Mouse (Mus musculus) midbrain, embryonic 15.5 days (tissue): ENCODE results near the gene Flrt1. TPM values are rescaled to one million over a fixed set of nuclear protein-coding genes. Genes with fewer than 3 reads are reported as not detected.

Source experiments
- ATAC-seq: fragments of 200-750 bp; cut with Nextera tagmentation; replicated peaks from 2 replicates; pipeline ENCODE4 v1.8.0; 2017; ENCODE audit warnings: moderate TSS enrichment
- H3K27ac ChIP-seq: fragments of 300-500 bp; sonication (generic); 2 replicates; pipeline ENCODE4 v1.5.1; 2015; ENCODE audit warnings: mild to moderate bottlenecking, inconsistent platforms
- H3K27me3 ChIP-seq: fragments of 300-500 bp; sonication (generic); replicated peaks from 2 replicates; pipeline ENCODE4 v1.6.1; 2015; ENCODE audit warnings: inconsistent platforms
- H3K36me3 ChIP-seq: fragments of 300-500 bp; sonication (generic); replicated peaks from 2 replicates; pipeline ENCODE4 v1.6.1; 2015; ENCODE audit warnings: inconsistent platforms
- H3K4me1 ChIP-seq: fragments of 300-500 bp; sonication (generic); 2 replicates; pipeline ENCODE4 v1.6.1; 2015; ENCODE audit warnings: inconsistent platforms
- H3K4me2 ChIP-seq: fragments of 300-500 bp; sonication (generic); 2 replicates; pipeline ENCODE4 v1.6.1; 2015; ENCODE audit warnings: inconsistent platforms, mild to moderate bottlenecking, moderate library complexity
- H3K4me3 ChIP-seq: fragments of 300-500 bp; sonication (generic); 2 replicates; pipeline ENCODE4 v1.5.1; 2015; ENCODE audit warnings: mild to moderate bottlenecking, inconsistent platforms
- H3K9ac ChIP-seq: fragments of 300-500 bp; sonication (generic); 2 replicates; pipeline ENCODE4 v1.6.1; 2015; ENCODE audit warnings: mild to moderate bottlenecking, inconsistent platforms
- H3K9me3 ChIP-seq: fragments of 300-500 bp; sonication (generic); 2 replicates; pipeline ENCODE4 v1.6.1; 2016; ENCODE audit warnings: inconsistent platforms
- WGBS: fragments of 180-500 bp; shearing (Covaris S2); methylation state at CpG from one replicate; pipeline ENCODE4 v1.1.7; 2015; ENCODE audit warnings: mixed read lengths; 5-methylcytosine and 5-hydroxymethylcytosine counted together
- polyA plus RNA-seq: library from polyadenylated mRNA; unstranded; fragments of >200 nt; fragmentation: Nextera tagmentation; extraction: Ambion mirVana; gene quantifications from 2 replicates; pipeline ENCODE4 v1.2.1, GENCODE M21; 2015

Flrt1 gene
- polyA plus RNA-seq, 1 experiment from 2014 or later: 12.5 TPM

DNA sequence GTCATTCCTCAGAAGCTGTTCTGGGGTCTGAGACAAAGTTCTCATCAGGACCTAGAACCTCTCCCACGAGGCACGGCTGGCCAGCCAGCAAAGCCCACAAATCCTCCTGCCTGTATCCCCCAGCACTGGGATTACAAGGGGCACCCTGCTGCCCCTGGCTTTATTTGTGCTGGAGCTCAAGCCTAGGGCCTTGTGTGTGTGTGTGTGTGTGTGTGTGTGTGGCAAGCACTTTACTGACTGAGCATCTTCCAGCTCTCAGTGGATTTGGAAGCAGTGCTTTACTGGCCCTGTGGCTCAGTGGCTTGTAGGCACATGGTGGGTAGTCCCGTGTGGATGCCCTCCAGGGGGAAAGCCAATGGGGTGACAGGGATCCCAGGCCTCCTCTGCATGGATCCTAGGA is 7.1 kb upstream of the Flrt1 start:
- no peaks in the 10 kb centered on the region for H3K27me3 ChIP-seq
- H3K4me3 ChIP-seq: no peak overlapping the region
- H3K4me2 ChIP-seq: no peak overlapping the region
- ATAC-seq: no peak
- peaks cover 61% of the 10 kb centered on the region for H3K4me1 ChIP-seq
- WGBS: 14% methylated on average over 3 of the region's 3 CpGs
- H3K9ac ChIP-seq: no peak overlapping the region
- peak overlapping the region; percentile 54; the same call in 1 of the 2 replicates for H3K27ac ChIP-seq
- H3K9me3 ChIP-seq: no peaks in the 10 kb centered on the region
- H3K36me3 ChIP-seq: no peaks in the 10 kb centered on the region

DNA sequence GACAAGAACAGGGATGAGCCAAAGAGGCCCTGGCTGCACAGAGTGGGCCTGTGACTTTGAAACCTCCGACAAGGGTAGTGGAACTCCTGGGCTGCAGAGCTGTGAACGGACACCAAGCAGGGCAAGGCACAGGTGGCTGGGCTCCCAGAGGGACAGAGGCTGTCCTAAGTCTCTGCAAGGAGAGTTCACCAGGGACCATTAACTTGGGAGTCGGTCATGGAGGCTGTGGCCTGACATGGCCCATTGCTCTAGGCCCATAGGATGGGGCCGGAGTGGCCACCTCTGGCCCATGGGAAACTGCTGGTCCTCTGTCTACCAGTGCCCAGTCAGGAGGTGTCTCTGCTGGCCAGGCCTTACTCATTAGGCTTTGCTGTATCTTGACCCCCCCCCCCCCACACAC is 6.2 kb upstream of the Flrt1 start:
- WGBS: 75% methylated on average over 4 of the region's 4 CpGs
- Histone ChIP-seq H3K4me2 (no peak overlapping the region), H3K4me3 (no peak overlapping the region), H3K9me3 (no peaks in the 10 kb centered on the region), H3K27ac (no peak overlapping the region), H3K4me1 (peaks cover 61% of the 10 kb centered on the region), H3K36me3 (no peaks in the 10 kb centered on the region), H3K9ac (no peak overlapping the region), H3K27me3 (no peaks in the 10 kb centered on the region)
- ATAC-seq: no peak

DNA sequence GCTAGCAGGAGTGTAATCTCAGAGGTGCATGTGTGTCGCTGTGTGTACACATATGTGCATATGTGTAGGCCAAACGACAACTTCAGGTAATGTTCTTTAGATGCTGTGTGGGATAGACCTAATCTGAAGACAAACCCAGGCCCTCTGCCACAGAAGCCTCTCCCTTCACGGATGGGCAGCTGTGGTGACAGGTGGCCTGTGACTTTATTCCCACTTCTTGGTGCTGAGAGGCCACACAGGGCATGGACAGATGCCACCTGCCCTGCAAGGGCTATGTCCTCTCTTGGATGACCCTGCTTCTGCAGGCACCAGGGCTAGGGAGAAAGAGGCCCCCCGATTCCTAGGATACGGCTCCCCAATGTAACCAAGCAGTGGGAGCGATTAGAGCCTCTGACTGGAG is 5.8 kb upstream of the Flrt1 start:
- no peak for ATAC-seq
- Histone ChIP-seq H3K4me1 (peaks cover 57% of the 10 kb centered on the region), H3K4me2 (no peak overlapping the region), H3K9ac (no peak overlapping the region), H3K27ac (no peak overlapping the region), H3K36me3 (no peaks in the 10 kb centered on the region), H3K27me3 (no peaks in the 10 kb centered on the region), H3K4me3 (no peak overlapping the region), H3K9me3 (no peaks in the 10 kb centered on the region)
- 72% methylated on average over 6 of the region's 6 CpGs for WGBS

DNA sequence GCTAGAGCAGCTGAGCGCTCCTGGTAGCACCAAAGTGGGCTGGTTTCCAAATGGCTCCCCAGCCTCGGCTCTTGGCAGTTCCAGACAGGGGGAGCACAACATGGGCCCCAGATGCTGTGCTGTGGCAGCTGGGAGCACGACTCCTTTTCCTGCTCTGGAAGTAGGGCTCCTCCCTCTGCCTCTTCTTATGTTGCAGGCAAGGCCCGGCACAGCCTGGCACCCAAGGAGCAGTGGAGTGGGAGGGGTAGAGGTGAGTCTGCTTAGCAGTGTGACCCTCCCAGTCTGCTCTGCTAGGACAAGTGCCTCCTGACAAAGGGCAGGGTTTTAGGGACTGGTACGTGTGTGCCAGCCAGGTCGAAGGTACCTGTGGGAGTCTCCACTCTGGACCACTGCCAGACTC is 5.3 kb upstream of the Flrt1 start:
- no peak for ATAC-seq
- Histone ChIP-seq H3K4me2 (no peak overlapping the region), H3K27ac (no peak overlapping the region), H3K36me3 (no peaks in the 10 kb centered on the region), H3K4me1 (peaks cover 53% of the 10 kb centered on the region), H3K9me3 (no peaks in the 10 kb centered on the region), H3K4me3 (no peak overlapping the region), H3K27me3 (no peaks in the 10 kb centered on the region), H3K9ac (no peak overlapping the region)
- 39% methylated on average over 6 of the region's 6 CpGs for WGBS

DNA sequence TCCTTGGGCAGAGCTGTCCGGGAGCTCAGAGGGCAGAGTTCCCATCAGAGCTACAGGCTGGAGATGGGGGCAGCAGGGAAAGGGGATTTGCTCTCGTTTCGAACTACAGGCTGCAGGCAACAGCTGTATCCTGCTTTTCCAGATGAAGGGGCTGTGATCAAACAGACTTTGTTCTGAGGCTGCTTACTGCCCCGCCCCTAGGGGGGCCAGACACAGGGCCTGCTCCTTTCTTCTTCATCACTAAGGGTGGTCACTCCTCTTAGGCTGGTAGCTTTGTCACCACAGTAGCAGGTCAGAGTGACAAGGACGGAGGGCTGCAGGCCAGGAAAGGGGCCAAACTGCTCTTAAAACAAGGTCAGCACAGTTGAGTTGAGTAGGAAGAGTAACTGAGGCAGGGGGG is 4.6 kb upstream of the Flrt1 start:
- H3K4me1 ChIP-seq: peaks cover 54% of the 10 kb centered on the region
- no peak overlapping the region for H3K27ac ChIP-seq
- H3K36me3 ChIP-seq: no peaks in the 10 kb centered on the region
- peaks cover 2% of the 10 kb centered on the region; the same call in 1 of the 2 replicates for H3K27me3 ChIP-seq
- no peak overlapping the region for H3K4me2 ChIP-seq
- no peak overlapping the region for H3K4me3 ChIP-seq
- H3K9ac ChIP-seq: no peak overlapping the region
- H3K9me3 ChIP-seq: no peaks in the 10 kb centered on the region
- WGBS: 12% methylated on average over 5 of the region's 5 CpGs
- ATAC-seq: no peak

DNA sequence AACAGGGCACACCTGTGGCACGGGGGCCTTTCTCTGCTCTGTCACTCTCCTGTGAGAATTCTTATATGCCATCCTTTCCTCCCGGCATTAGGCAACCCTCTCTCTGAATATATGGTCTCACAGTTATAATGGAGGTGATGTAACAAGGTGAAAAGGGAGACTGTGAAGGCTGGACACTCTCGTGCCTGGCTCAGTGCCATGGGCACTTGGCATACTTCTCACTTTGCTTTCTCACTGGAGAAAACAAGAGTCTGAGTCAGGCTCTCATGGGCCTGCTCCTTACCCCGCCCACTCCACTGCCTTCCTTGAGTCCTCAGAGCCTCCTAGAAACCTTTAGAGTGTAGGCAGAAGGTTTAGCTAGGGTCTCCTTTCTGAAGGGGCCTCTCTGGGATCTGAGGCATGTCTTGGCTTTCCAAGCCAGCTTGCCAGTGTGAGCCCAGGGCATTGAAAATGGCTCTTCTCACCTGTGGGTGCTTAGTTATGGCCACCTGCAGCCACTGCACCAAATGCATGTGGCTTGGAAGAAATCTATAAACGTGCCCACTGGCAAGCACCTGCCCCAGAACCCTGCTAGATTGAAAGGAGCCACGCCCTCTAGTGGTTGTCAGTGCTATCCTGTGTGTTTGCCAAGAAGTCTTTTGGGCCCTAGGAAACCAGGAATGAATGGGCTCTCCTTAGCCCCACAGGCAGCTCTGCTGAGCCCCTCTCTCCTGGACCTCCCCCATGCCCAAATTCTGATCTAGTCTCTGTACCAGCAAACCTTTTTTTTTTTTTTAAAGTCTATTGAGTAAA is 2.8 kb upstream of the Flrt1 start:
- Histone ChIP-seq H3K4me1 (peaks cover 54% of the 10 kb centered on the region), H3K27me3 (peaks cover 10% of the 10 kb centered on the region; the same call in 1 of the 2 replicates), H3K4me3 (no peak overlapping the region), H3K36me3 (no peaks in the 10 kb centered on the region), H3K9ac (no peak overlapping the region), H3K4me2 (no peak overlapping the region), H3K27ac (no peak overlapping the region), H3K9me3 (no peaks in the 10 kb centered on the region)
- no peak for ATAC-seq
- 53% methylated on average over 6 of the region's 6 CpGs for WGBS

DNA sequence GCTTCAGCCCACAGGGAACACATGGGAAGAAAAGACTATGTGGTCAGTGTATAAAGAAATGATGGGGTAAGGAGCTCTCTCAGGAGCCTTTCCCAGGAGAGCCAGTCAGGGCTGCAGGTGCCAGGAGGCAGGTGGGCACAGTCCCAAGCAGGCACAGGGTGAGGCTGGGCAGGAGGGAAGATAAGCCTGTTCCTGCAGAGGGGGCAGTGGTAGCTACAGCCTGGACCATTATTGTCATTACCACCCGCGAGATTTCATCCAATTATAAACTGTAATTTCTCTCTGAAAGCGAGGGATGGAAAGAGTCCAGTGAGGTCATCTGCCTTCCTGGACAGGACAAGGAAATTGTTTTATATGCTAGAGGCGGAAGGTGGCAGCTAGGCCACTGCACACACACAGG is 1.6 kb upstream of the Flrt1 start:
- H3K4me3 ChIP-seq: no peak overlapping the region
- no peak overlapping the region for H3K27ac ChIP-seq
- H3K27me3 ChIP-seq: peaks cover 10% of the 10 kb centered on the region; the same call in 1 of the 2 replicates
- H3K9ac ChIP-seq: no peak overlapping the region
- peaks cover 54% of the 10 kb centered on the region for H3K4me1 ChIP-seq
- H3K36me3 ChIP-seq: no peaks in the 10 kb centered on the region
- ATAC-seq: no peak
- no peaks in the 10 kb centered on the region for H3K9me3 ChIP-seq
- H3K4me2 ChIP-seq: no peak overlapping the region
- 88% methylated on average over 4 of the region's 4 CpGs for WGBS

DNA sequence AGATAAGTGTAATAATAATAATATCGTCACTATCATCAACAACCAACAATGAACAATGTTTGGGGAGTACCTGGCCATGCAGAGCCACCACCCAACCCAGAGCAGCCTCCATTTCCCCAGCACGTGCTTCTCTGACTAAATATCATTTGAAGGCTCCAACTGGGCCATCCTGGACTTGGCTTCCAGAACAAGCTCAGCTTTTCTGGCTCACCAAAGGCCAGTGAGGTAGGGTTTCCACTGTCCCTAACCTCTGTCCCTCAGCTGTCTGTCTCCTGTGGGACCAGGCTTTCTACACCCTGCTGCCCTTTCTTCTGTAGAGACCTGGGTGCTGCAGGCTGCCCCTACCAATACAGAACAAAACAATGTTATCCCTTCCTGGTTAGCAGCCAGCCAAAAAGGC is 1.0 kb upstream of the Flrt1 start:
- WGBS: 93% methylated on average over 2 of the region's 2 CpGs
- H3K36me3 ChIP-seq: no peaks in the 10 kb centered on the region
- H3K27ac ChIP-seq: no peak overlapping the region
- no peak overlapping the region for H3K4me3 ChIP-seq
- H3K4me1 ChIP-seq: peaks cover 60% of the 10 kb centered on the region
- ATAC-seq: no peak
- H3K27me3 ChIP-seq: peaks cover 10% of the 10 kb centered on the region; the same call in 1 of the 2 replicates
- H3K9me3 ChIP-seq: no peaks in the 10 kb centered on the region
- no peak overlapping the region for H3K4me2 ChIP-seq
- H3K9ac ChIP-seq: no peak overlapping the region

DNA sequence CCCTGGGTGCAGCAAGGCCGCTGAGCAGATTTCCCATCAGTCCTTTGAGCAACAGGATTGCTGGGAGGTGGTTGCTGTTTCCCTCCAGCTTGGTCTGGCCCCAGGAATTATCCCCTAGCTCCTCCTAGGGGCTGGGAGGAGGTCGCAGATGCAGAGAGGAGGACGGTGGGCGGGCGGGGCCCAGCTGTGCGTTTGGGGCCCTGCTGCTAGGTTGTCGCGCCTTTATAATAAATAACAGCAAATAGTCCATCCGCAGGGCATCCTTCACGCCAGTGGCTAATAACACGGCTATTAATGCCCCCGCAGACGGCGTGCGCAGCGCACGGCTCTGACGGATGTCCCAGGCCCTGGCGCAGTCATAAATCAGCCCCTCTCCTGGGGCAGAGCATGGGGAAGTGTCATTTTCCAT is 1.5 kb downstream of the Flrt1 start:
- Histone ChIP-seq H3K4me2 (peak overlapping the region; percentile 26; the same call in 1 of the 2 replicates), H3K9me3 (no peaks in the 10 kb centered on the region), H3K9ac (peak overlapping the region; percentile 20; the same call in 1 of the 2 replicates), H3K4me3 (no peak overlapping the region), H3K27me3 (peaks cover 17% of the 10 kb centered on the region; the same call in 1 of the 2 replicates), H3K27ac (no peak overlapping the region), H3K4me1 (peaks cover 45% of the 10 kb centered on the region), H3K36me3 (no peaks in the 10 kb centered on the region)
- ATAC-seq: no peak
- 13% methylated on average over 19 of the region's 19 CpGs for WGBS

DNA sequence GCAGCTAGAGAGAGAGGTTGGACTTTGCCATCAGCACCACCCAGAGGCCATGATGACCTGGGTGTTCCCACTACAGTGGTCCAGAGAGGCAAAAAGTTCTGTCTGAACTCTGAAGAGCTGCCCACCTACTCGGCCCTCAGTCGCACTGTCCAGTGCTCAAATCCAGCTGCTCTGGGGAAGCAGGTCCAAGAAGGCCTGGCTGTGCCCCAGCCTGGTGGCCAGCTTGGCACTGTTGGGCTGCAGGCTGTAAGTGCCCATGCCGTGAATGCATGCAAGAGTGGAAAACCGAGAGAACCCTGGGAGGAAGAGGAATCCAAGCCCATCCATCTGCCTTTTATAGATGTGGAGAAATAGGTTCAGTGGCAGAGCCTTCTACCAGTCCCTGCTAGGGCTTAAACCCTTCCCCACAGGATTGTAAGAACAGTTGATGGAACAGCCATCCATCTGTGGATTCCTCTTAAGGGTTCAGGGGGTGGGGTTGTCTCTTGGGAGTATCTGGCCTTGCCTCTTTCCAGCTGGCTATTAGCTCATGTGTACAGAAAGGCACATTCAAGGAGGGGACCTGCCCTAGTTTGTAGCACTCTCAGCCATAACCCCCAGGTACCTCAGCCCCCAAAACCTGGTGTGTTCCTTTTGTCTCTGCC is 2.1 kb downstream of the Flrt1 start:
- H3K9ac ChIP-seq: 0 out of 2 replicates have a peak overlapping the region, but pooled peaks have one; percentile 20
- ATAC-seq: no peak
- H3K9me3 ChIP-seq: no peaks in the 10 kb centered on the region
- no peak overlapping the region for H3K4me3 ChIP-seq
- peak overlapping the region; percentile 5; the same call in 1 of the 2 replicates for H3K27ac ChIP-seq
- peaks cover 17% of the 10 kb centered on the region; the same call in 1 of the 2 replicates for H3K27me3 ChIP-seq
- peak overlapping the region; percentile 26; the same call in 1 of the 2 replicates for H3K4me2 ChIP-seq
- H3K4me1 ChIP-seq: peaks cover 45% of the 10 kb centered on the region
- WGBS: 58% methylated on average over 4 of the region's 4 CpGs
- H3K36me3 ChIP-seq: no peaks in the 10 kb centered on the region

DNA sequence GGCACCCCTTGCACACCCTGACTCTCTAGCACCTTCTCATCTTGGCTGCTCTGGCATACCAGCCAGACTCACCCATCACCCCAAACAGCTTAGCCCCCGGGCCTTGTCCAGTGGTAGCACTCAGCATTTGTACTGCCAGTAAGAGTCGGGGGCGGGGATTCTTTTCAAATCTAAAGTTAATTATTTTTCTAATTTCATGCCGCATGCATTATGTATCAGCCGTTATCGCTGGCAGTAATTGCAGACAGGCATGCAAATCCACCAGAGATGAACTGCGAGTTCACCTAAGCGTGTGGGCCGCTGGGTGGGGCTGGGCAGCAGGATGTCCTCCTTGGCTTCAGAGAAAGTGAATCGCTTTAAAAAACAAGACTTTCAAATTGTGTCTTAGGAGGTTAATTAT is 3.5 kb downstream of the Flrt1 start:
- Histone ChIP-seq H3K4me3 (no peak overlapping the region), H3K27me3 (peaks cover 20% of the 10 kb centered on the region; the same call in 1 of the 2 replicates), H3K9ac (no peak overlapping the region), H3K4me2 (no peak overlapping the region), H3K4me1 (peaks cover 48% of the 10 kb centered on the region), H3K9me3 (no peaks in the 10 kb centered on the region), H3K36me3 (no peaks in the 10 kb centered on the region), H3K27ac (no peak overlapping the region)
- 47% methylated on average over 10 of the region's 10 CpGs for WGBS
- ATAC-seq: no peak

DNA sequence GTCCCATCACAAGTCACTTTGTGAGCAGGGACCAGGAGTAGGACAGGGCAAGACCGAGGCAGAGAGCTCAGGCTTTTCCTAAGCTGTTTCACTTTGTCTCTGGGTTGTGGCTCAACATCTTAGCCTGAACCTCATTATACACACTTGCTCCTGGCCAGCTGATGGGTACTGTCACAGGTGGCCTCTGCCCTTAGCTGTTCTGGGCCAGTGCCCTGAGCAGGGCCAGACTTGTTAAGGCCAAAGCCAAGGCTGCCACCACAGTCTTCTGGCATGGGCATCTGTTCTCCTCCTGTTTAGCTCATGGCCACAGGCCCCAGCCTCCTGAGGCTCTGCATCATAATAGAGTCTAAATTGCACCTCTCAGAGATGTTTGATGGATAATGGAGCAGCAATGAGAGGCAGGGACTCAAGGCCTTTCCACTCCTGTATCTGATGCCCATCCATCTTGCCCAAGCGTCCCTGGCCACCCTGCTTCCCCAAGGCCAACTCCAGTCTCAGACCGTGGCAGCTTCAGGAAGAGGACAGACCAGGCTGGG is 5.8 kb downstream of the Flrt1 start:
- H3K27ac ChIP-seq: no peak overlapping the region
- H3K9me3 ChIP-seq: no peaks in the 10 kb centered on the region
- no peak overlapping the region for H3K4me3 ChIP-seq
- 80% methylated on average over 3 of the region's 3 CpGs for WGBS
- H3K4me1 ChIP-seq: peaks cover 36% of the 10 kb centered on the region
- no peaks in the 10 kb centered on the region for H3K36me3 ChIP-seq
- H3K4me2 ChIP-seq: no peak overlapping the region
- H3K27me3 ChIP-seq: peaks cover 22% of the 10 kb centered on the region; the same call in 1 of the 2 replicates
- no peak overlapping the region for H3K9ac ChIP-seq
- ATAC-seq: no peak
